9 mouse cellular contexts compared by ENCODE assay signal in the genomic region with DNA sequence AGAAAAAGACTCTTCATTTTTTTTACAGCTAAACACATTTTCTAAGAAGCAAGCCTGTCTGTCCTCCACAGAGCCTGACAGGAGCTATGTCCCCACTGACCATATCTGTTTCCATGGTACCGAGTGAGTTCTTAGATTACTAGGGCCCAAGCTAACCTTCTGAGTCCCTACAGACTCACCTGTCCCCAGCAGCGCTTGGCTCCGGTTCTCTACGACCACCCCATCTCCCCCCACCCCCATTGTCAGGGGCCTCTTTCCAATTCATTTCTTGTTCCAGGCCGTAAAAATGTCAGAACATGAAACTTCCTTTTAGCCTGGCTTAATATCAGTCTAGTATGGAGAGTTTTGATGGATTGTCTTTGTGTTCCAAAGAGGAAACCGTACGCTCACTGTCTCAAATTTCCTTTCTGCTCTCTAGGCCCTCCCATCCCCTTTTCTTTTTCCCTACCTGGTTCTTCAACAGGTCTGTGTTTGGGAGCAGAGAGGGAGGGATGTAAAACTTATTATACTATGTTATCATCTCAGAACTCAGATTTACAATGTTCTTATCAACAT.
DNase-seq lines count a peak whose midpoint lies in the region; ATAC-seq lines count a peak whose summit lies in the region.
"Had no signal": no experiment of that assay in that cellular context is flagged by ENCODE, and none has a peak within 500 bp of the region (broad histone marks: within the 10 kb centered on the region; RNA-seq: fewer than 3 reads in every experiment).

No protein-coding gene starts in this region.

- peaks cover 29% of the 10 kb centered on the region for H3K4me1 ChIP-seq in heart, embryonic 13.5 days
- peaks cover 39% of the 10 kb centered on the region for H3K4me1 ChIP-seq in embryonic facial prominence, embryonic 13.5 days
- H3K4me1 ChIP-seq in hindbrain, embryonic 13.5 days (replicated peaks), result peaks cover 43% of the 10 kb centered on the region
- H3K4me1 ChIP-seq in midbrain, embryonic 15.5 days, result peaks cover 42% of the 10 kb centered on the region

- 67% methylated on average over 7 of the region's 7 CpGs for WGBS in heart, embryonic 13.5 days
- WGBS in embryonic facial prominence, embryonic 13.5 days, result 24% methylated on average over 7 of the region's 7 CpGs
- 56% methylated on average over 7 of the region's 7 CpGs for WGBS in hindbrain, embryonic 13.5 days
- 39% methylated on average over 7 of the region's 7 CpGs for WGBS in midbrain, embryonic 15.5 days

- H3K27me3 ChIP-seq in heart, embryonic 13.5 days (replicated peaks), result no peaks in the 10 kb centered on the region
- no peaks in the 10 kb centered on the region for H3K27me3 ChIP-seq in embryonic facial prominence, embryonic 13.5 days
- no peaks in the 10 kb centered on the region for H3K27me3 ChIP-seq in hindbrain, embryonic 13.5 days
- H3K27me3 ChIP-seq in midbrain, embryonic 15.5 days (replicated peaks), result no peaks in the 10 kb centered on the region

- H3K36me3 ChIP-seq in heart, embryonic 13.5 days, result no peaks in the 10 kb centered on the region
- no peaks in the 10 kb centered on the region for H3K36me3 ChIP-seq in embryonic facial prominence, embryonic 13.5 days
- no peaks in the 10 kb centered on the region for H3K36me3 ChIP-seq in hindbrain, embryonic 13.5 days
- no peaks in the 10 kb centered on the region for H3K36me3 ChIP-seq in midbrain, embryonic 15.5 days (replicated peaks)

- intact Hi-C loops in heart, postnatal 36 days (cut with DNase I), result loop anchor here (5.0 kb wide), 2 partner anchors 560 to 625 kb away; no protein-coding TSS in a partner anchor

- no peak overlapping the region for H3K4me2 ChIP-seq in heart, embryonic 13.5 days
- peak overlapping the region; percentile 70 for H3K4me2 ChIP-seq in embryonic facial prominence, embryonic 13.5 days
- H3K4me2 ChIP-seq in hindbrain, embryonic 13.5 days, result peak overlapping the region; percentile 62
- peak overlapping the region; percentile 61 for H3K4me2 ChIP-seq in midbrain, embryonic 15.5 days

- H3K27ac ChIP-seq in heart, embryonic 13.5 days (replicated peaks), result peak overlapping the region; percentile 96; the same call in 1 of the 2 replicates
- H3K27ac ChIP-seq in embryonic facial prominence, embryonic 13.5 days, result peak overlapping the region; percentile 99
- peak overlapping the region; percentile 97 for H3K27ac ChIP-seq in hindbrain, embryonic 13.5 days
- peak overlapping the region; percentile 98 for H3K27ac ChIP-seq in midbrain, embryonic 15.5 days

- H3K9ac ChIP-seq in heart, embryonic 13.5 days, result no peak overlapping the region
- H3K9ac ChIP-seq in embryonic facial prominence, embryonic 13.5 days, result peak overlapping the region; percentile 51; the same call in 1 of the 2 replicates
- peak overlapping the region; percentile 76 for H3K9ac ChIP-seq in hindbrain, embryonic 13.5 days
- H3K9ac ChIP-seq in midbrain, embryonic 15.5 days, result peak overlapping the region; percentile 57

- ATAC-seq in heart, embryonic 13.5 days (ENCODE audit: extremely low read depth, insufficient number of reproducible peaks, low FRiP score, low TSS enrichment), result no peak
- no peak for ATAC-seq in embryonic facial prominence, embryonic 13.5 days (ENCODE audit: insufficient number of reproducible peaks, insufficient read depth, low FRiP score, low TSS enrichment, low read depth)
- ATAC-seq in hindbrain, embryonic 13.5 days (ENCODE audit: low FRiP score), result no peak
- no peak for ATAC-seq in midbrain, embryonic 15.5 days (replicated peaks)

- no peak overlapping the region for H3K4me3 ChIP-seq in heart, embryonic 13.5 days
- H3K4me3 ChIP-seq in embryonic facial prominence, embryonic 13.5 days, result no peak overlapping the region
- no peak overlapping the region for H3K4me3 ChIP-seq in hindbrain, embryonic 13.5 days
- H3K4me3 ChIP-seq in midbrain, embryonic 15.5 days, result peak overlapping the region; percentile 40; the same call in 1 of the 2 replicates
- H3K4me3 ChIP-seq: heart, adult 2 months had no signal

- H3K9me3 ChIP-seq in heart, embryonic 13.5 days, result no peaks in the 10 kb centered on the region
- no peaks in the 10 kb centered on the region for H3K9me3 ChIP-seq in embryonic facial prominence, embryonic 13.5 days
- no peaks in the 10 kb centered on the region for H3K9me3 ChIP-seq in hindbrain, embryonic 13.5 days
- H3K9me3 ChIP-seq in midbrain, embryonic 15.5 days, result no peaks in the 10 kb centered on the region

- DNase-seq in heart, postnatal 36 days, result no peak
- no peak for DNase-seq in adrenal gland, adult 2 months
- no peak for DNase-seq in frontal cortex, postnatal 10 days (ENCODE audit: low spot score in 2 of 2)
- no peak for DNase-seq in cerebellum, adult 11 months
